Mouse (Mus musculus) lung, postnatal 10 days (tissue): ENCODE data around the gene Ppp2r1b.

ENCODE experiments used
- DNase-seq: peaks from one replicate; pipeline ENCODE4 v3.0.0; 2021

Gene Ppp2r1b

GRCm38 (mm10) chr9:50868182-50868581, 23.1 kb downstream of the Ppp2r1b start:
- no peak for DNase-seq

GRCm38 (mm10) chr9:50873210-50873609, 28.1 kb downstream of the Ppp2r1b start:
- no peak for DNase-seq

- no peak for DNase-seq
Measured at GRCm38 (mm10) chr9:50874031-50874430, 28.9 kb downstream of the Ppp2r1b start.

- DNase-seq = no peak
Measured at GRCm38 (mm10) chr9:50875470-50875869, 30.4 kb downstream of the Ppp2r1b start.

GRCm38 (mm10) chr9:50876287-50876686, 31.2 kb downstream of the Ppp2r1b start:
- DNase-seq = no peak

- DNase-seq = no peak
Measured at GRCm38 (mm10) chr9:50877431-50877830, 32.3 kb downstream of the Ppp2r1b start.

GRCm38 (mm10) chr9:50882183-50882582, 37.1 kb downstream of the Ppp2r1b start:
- peak; percentile 48 for DNase-seq

GRCm38 (mm10) chr9:50884093-50884492, 39.0 kb downstream of the Ppp2r1b start:
- DNase-seq = no peak

- DNase-seq = peak; percentile 91
Measured at GRCm38 (mm10) chr9:50884741-50885599, 39.9 kb downstream of the Ppp2r1b start.

- DNase-seq = peak; percentile 56
Measured at GRCm38 (mm10) chr9:50885600-50885987, 40.5 kb downstream of the Ppp2r1b start.

- DNase-seq = no peak
Measured at GRCm38 (mm10) chr9:50886870-50887269, 41.8 kb downstream of the Ppp2r1b start.

- peak; percentile 65 for DNase-seq
Measured at GRCm38 (mm10) chr9:50887351-50887750, 42.2 kb downstream of the Ppp2r1b start.

GRCm38 (mm10) chr9:50889211-50889610, 44.1 kb downstream of the Ppp2r1b start:
- DNase-seq = no peak

GRCm38 (mm10) chr9:50889964-50890363, 44.9 kb downstream of the Ppp2r1b start:
- no peak for DNase-seq

GRCm38 (mm10) chr9:50890494-50891090, 45.5 kb downstream of the Ppp2r1b start:
- DNase-seq = no peak

GRCm38 (mm10) chr9:50893665-50894064, 48.6 kb downstream of the Ppp2r1b start:
- peak; percentile 71 for DNase-seq

GRCm38 (mm10) chr9:50900026-50900920, 55.2 kb downstream of the Ppp2r1b start:
- no peak for DNase-seq

GRCm38 (mm10) chr9:50904196-50904847, 59.2 kb downstream of the Ppp2r1b start:
- DNase-seq = no peak

GRCm38 (mm10) chr9:50905321-50905720, 60.2 kb downstream of the Ppp2r1b start:
- no peak for DNase-seq

GRCm38 (mm10) chr9:50911861-50912515, 66.9 kb downstream of the Ppp2r1b start:
- peak; percentile 48 for DNase-seq

- no peak for DNase-seq
Measured at GRCm38 (mm10) chr9:50918131-50918530, 73.0 kb downstream of the Ppp2r1b start.

- no peak for DNase-seq
Measured at GRCm38 (mm10) chr9:50919554-50919953, 74.5 kb downstream of the Ppp2r1b start.
